Mouse (Mus musculus): ENCODE measurements around the gene Gm20388.

DNA sequence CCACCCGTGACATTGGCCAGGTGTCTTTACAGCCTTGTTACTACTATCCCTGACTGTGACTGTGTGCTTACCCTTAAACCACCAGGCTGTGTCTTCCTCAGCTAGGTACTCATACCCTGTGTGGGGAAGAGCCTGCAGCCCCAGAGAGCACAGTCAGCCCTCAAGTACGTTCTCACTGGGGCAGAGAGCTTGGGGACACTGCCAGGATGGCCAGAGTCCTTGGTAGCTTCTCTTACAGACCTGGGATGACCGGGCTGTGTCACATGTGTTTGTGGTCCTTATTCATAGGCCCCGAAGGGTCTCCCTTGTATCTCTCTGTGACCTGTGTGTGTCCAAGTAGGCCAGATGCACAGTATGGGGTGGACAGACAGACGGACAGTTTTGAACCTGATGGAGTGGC lies 350.0 kb downstream of the Gm20388 start:
- TF ChIP-seq EP300 (IDR thresholded peaks at IDR 0.05; ENCODE audit: low read depth), result no peak
- TF ChIP-seq CTCF (IDR thresholded peaks at IDR 0.05; ENCODE audit: low read depth), result no peak
